Mouse (Mus musculus) skeletal muscle tissue, adult 2 months (tissue): ENCODE results near the gene Cdc25b.
A peak's percentile ranks its signal among the peaks of the same experiment; 100 is the strongest.
"Not testable (repeated sequence)": the region's sequence is repeated elsewhere in the genome, so short reads cannot be mapped to it uniquely, and the experiment has no call there.

Source experiments
- DNase-seq: peaks from one replicate; pipeline ENCODE4 v3.0.0-alpha.2; 2012; ENCODE audit warnings: low read depth, low spot score

Gene Cdc25b

GRCm38 (mm10) chr2:131223569-131223968 is 36.8 kb downstream of the Cdc25b start:
- DNase-seq, result no peak

- no peak for DNase-seq
These were observed 38.4 kb downstream of the Cdc25b start for GRCm38 (mm10) chr2:131225178-131225577.

GRCm38 (mm10) chr2:131226669-131227068 is 39.9 kb downstream of the Cdc25b start:
- DNase-seq, result not testable (repeated sequence)

DNA sequence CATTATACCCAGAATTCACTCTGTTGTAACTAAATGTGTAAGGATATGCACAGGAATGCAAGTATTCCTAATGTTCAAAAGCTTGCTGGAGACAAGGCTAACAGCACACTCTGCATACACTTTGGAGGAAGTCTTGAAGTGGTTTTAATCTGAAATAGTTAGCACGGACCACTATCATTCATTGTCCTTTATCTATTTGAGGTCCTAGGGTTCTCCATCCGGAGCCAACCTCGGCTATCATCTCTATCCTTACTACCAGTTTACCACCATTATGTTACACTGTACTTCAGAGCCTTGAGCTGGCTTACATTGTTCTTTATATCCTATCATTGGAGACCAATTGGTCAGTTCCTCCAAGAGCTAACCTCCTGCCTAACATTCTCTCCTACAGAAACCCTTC is 40.5 kb downstream of the Cdc25b start:
- no peak for DNase-seq

DNA sequence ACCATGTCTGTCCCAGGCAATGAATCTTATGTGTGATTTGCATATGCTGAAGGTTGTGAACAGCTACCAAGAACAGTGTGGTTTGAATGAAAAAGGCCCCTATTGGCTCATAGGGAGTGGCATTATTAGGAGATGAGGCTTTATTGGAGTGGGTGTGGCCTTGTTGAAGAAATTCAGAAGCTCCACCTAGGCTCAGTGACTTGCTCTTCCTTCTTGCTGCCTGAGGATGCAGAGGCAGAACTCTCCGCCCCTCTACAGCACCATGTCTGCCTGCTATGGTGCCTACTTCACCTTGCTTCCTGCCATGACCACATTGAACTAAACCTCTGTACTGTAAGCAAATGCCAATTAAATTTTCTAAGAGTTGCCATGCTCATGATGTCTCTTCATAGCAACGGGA is 45.8 kb downstream of the Cdc25b start:
- no peak for DNase-seq

- peak; percentile 96 for DNase-seq
These were observed 46.8 kb downstream of the Cdc25b start, which contains the start of gene Mavs for GRCm38 (mm10) chr2:131233307-131234126. Gene Mavs, plus strand, starts transcription at chr2:131234063.

DNA sequence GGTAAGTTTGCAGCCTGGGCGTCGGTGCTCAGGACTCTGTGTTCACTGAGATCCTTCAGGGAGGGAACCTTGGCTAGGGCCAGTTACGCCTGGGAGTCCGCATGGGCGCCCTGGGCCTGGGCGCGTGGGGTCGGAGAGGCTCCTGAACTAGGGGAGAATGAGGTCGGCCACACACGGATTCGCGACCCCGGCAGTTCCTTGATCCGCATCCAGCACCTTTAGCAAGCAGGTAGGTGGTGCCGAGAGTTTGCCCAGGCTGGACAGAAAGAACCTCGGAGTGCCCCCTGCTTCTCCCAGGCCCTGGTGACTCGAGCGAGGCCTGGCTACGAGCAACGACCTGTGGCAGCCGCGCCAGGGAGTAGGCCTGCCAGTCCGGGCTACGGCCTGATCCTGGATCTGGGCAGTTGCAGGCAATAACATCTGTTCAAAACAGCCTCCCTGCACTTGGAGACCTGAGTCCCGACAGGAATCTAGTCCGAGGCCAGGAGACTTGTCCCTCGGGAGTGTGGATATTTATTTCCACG is 47.4 kb downstream of the Cdc25b start:
- no peak for DNase-seq

DNA sequence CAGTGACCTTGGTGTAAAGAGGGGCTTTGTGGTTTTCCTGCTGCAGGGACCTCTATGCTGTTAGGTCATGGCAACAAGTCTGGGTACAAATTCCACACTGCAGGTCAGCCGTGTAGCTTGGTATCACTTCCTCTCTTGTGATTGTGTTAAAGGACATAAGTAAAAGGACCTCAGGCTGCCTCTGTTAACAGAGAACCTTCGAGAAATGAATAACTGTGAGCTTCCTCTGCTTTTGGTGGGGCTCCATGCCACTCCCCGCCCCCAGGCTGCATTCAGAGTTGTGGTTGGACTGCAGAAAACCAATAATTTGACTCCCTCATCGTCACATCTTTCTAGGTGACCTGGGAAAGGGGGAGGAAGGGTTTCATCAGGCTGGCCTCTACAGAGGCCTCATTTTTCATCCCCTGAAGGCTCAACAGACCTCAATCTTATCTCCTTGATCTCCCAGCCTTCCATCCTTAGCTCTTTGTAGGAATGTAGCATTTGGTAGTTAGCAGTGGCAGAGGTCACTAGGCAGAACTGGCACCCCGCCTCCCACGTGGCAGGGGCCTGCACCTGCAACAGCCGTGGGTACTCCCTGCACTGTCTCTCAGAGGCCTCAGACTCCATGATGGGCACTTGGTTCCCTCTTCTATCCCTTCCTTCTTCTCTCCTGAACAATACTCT is 48.4 kb downstream of the Cdc25b start:
- DNase-seq, result no peak

DNA sequence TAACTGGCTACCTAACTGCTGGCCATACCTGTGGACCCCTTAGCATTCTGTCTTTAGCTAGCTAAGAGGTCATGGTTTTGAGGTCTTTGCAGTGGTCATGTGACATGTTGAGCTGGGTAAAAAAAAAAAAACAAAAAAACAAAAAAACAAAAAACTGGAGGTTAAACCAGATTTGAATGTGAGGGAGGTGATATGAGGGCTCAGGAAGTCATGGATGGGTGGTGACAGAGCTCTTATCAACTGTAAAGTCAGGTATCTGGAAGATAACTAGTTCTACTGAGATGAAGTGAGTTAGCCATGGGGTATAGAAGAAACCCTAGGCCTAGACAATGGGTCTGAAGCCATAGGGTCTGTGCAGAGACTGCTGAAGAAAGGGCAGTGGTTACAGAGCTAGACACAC is 55.4 kb downstream of the Cdc25b start:
- DNase-seq, result no peak

GRCm38 (mm10) chr2:131242929-131243328 is 56.2 kb downstream of the Cdc25b start:
- DNase-seq, result no peak
